Mouse (Mus musculus) cortical plate, adult 2 months (tissue): ENCODE data around the gene Fbxo28. TPM values are rescaled to one million over a fixed set of nuclear protein-coding genes. Genes with fewer than 3 reads are reported as not detected.

ENCODE experiments used
- H3K27ac ChIP-seq: fragments of 200-500 bp; 2 replicates; pipeline ENCODE4 v1.5.1; 2012; ENCODE audit warnings: low read length, control low read depth, inconsistent platforms; ENCODE audit not compliant: insufficient read depth
- H3K4me1 ChIP-seq: fragments of 200-500 bp; 2 replicates; pipeline ENCODE4 v1.6.1; 2011; ENCODE audit warnings: low read length; ENCODE audit not compliant: control insufficient read depth, insufficient read depth
- H3K4me3 ChIP-seq: fragments of 200-500 bp; 2 replicates; pipeline ENCODE4 v1.5.1; 2011; ENCODE audit warnings: mild to moderate bottlenecking, low read length, control low read depth; ENCODE audit not compliant: insufficient read depth
- CTCF ChIP-seq: fragments of 200-500 bp; IDR thresholded peaks from 2 replicates; pipeline ENCODE4 v1.5.1; 2011; ENCODE audit warnings: mild to moderate bottlenecking, control low read depth, low read length; ENCODE audit not compliant: insufficient read depth; ENCODE audit errors: extremely low read depth
- POLR2A ChIP-seq: fragments of 200-500 bp; IDR thresholded peaks from 2 replicates; pipeline ENCODE4 v1.6.1; 2011; ENCODE audit warnings: mild to moderate bottlenecking, low read length, control low read depth; ENCODE audit not compliant: insufficient read depth; ENCODE audit errors: extremely low read depth
- polyA plus RNA-seq: library from polyadenylated mRNA; depleted of rRNA; stranded (reverse); fragments of >200 nt; gene quantifications from 2 replicates; pipeline ENCODE4 v1.2.3, GENCODE M21; 2012

Fbxo28 gene
- polyA plus RNA-seq, 1 experiment = 27.4 TPM

- TF ChIP-seq POLR2A (peak; percentile 71), CTCF (no peak)
- Histone ChIP-seq H3K4me1 (peaks cover 7% of the 10 kb centered on the region; the same call in 1 of the 2 replicates), H3K4me3 (peak within 1 kb of the TSS; percentile 90), H3K27ac (peak within 1 kb of the TSS; percentile 42)
These were observed 59.0 kb downstream of the Fbxo28 start, which contains the start of gene Degs1 for GRCm38 (mm10) chr1:182282091-182283075. Gene Degs1, minus strand, starts transcription at chr1:182282804.

- H3K4me3 ChIP-seq = peak overlapping the region; percentile 90
- TF ChIP-seq CTCF = no peak
- no peak for TF ChIP-seq POLR2A
- no peak overlapping the region for H3K27ac ChIP-seq
- peaks cover 7% of the 10 kb centered on the region; the same call in 1 of the 2 replicates for H3K4me1 ChIP-seq
These were observed 60.1 kb downstream of the Fbxo28 start for GRCm38 (mm10) chr1:182281251-182281711.

GRCm38 (mm10) chr1:182280577-182280976, 60.9 kb downstream of the Fbxo28 start:
- peak overlapping the region; percentile 90 for H3K4me3 ChIP-seq
- H3K27ac ChIP-seq = no peak overlapping the region

GRCm38 (mm10) chr1:182280046-182280445, 61.4 kb downstream of the Fbxo28 start:
- no peak overlapping the region; the same call in 1 of the 2 replicates for H3K4me3 ChIP-seq
- peaks cover 7% of the 10 kb centered on the region; the same call in 1 of the 2 replicates for H3K4me1 ChIP-seq
- H3K27ac ChIP-seq = no peak overlapping the region
- TF ChIP-seq CTCF = no peak
- TF ChIP-seq POLR2A = no peak

More at GRCm38 (mm10) chr1:182280577-182280976, 60.9 kb downstream of the Fbxo28 start:
- TF ChIP-seq CTCF = no peak
- H3K4me1 ChIP-seq = peaks cover 7% of the 10 kb centered on the region; the same call in 1 of the 2 replicates

GRCm38 (mm10) chr1:182279436-182279835, 62.0 kb downstream of the Fbxo28 start:
- peaks cover 7% of the 10 kb centered on the region; the same call in 1 of the 2 replicates for H3K4me1 ChIP-seq
- H3K27ac ChIP-seq = no peak overlapping the region
- TF ChIP-seq POLR2A (no peak), CTCF (no peak)
- H3K4me3 ChIP-seq = no peak overlapping the region

- Histone ChIP-seq H3K27ac (no peak overlapping the region), H3K4me1 (peaks cover 2% of the 10 kb centered on the region; the same call in 1 of the 2 replicates), H3K4me3 (no peak overlapping the region)
- TF ChIP-seq CTCF = no peak
- TF ChIP-seq POLR2A = no peak
These were observed 66.3 kb downstream of the Fbxo28 start for GRCm38 (mm10) chr1:182275109-182275508.

GRCm38 (mm10) chr1:182271632-182272031, 69.8 kb downstream of the Fbxo28 start:
- Histone ChIP-seq H3K27ac (no peak overlapping the region), H3K4me3 (no peak overlapping the region), H3K4me1 (no peaks in the 10 kb centered on the region)
- TF ChIP-seq CTCF = no peak
- TF ChIP-seq POLR2A = no peak

GRCm38 (mm10) chr1:182271130-182271529, 70.3 kb downstream of the Fbxo28 start:
- H3K27ac ChIP-seq = no peak overlapping the region
- no peaks in the 10 kb centered on the region for H3K4me1 ChIP-seq
- H3K4me3 ChIP-seq = no peak overlapping the region
- TF ChIP-seq POLR2A = no peak
- no peak for TF ChIP-seq CTCF

GRCm38 (mm10) chr1:182268317-182268716, 73.1 kb downstream of the Fbxo28 start:
- Histone ChIP-seq H3K27ac (no peak overlapping the region), H3K4me1 (no peaks in the 10 kb centered on the region), H3K4me3 (no peak overlapping the region)
- TF ChIP-seq POLR2A = no peak
- no peak for TF ChIP-seq CTCF
